Mouse (Mus musculus) spleen, postnatal 36 days (tissue): ENCODE results near the gene Lamb2.

Experiments
- DNase-seq, 2 experiments: peaks; one replicate each; pipeline ENCODE4 v3.0.0; 2022; ENCODE audit warnings: low spot score in 2 of 2, mixed read lengths in 1 of 2

Gene Lamb2

DNA sequence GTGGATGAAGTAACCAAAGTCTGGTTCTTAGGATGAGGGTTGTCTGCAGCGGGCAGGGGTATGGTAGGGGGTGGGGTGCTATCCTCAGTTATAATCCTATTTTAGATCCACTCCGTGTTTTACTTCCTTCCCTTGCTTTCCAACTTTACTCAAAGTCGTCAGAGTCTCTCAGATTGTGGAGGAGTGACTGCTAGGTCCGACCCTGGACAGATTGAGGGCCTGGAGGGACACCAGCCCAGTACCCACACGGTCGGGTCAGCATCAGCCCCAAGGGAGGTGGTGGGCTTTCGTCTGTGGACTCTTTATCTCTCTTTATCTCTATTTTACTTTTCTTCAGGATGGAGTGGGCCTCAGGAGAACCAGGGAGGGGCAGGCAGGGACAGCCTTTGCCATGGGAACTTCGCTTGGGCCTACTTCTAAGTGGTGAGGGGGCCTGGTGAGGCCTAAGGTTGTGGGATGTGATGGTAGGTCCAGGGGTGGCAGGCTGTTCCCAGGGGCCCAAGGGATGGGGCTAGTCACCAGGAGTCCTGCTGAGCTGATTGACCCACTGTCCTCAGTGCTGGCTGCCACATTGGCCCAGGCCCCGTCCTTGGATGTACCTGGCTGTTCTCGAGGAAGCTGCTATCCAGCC, at the start of gene Lamb2:
Gene Lamb2 (plus strand): TSS at position 16 of the 631 bp plus-strand sequence.
- DNase-seq = no peak

DNA sequence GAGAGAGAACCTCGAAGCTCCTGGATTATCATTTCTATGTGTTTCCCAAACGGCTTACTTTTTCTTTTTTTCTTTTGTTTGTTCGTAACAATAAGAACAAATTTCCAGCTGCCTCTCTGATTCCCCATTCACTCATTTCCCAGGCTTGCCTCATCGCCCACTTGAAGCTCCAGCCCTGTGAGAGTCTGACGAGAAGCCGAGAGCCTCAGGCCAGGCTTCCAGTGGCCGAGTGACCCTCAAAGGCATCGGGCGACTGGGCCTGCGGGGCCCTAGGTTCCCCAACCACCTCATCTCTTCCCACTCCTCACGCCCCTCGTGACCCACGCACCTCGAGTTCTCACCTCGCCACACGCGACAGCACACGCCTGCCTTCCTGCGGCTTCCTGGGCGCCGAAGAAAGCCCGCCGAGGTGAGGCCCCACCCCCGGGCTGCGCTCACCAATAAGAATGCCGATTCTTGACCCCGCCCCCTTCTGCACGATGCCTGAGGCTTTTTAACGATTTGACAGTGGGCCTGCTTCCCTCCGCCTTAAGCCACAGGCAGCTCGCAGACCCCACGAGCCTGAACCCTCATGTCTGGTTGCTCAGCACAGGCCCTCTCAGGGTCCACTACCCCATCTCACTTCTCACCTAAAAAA, 48.0 kb upstream of the Lamb2 start:
- no peak for DNase-seq

DNA sequence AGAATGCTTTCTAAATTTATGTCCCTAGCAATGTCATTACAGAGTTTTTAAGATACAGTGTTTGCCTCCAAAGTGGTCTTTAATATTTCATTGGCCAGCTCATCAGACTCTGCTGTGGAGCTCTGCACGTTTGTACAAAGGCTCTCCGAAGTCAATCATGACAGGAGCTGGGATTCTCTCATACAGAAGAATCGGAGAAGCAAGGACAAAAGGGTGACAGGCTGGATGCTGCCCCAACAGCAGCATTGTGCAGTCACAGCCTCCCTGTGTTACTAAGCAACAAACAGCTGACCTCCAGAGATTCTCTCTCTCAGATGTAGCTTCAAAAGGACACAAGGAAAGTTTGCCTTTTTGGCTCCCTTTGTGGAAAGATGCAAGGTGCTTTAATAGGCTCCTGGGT, 43.4 kb upstream of the Lamb2 start, which contains the start of gene BC048562:
Gene BC048562 (plus strand): TSS at position 301 of the 400 bp plus-strand sequence.
- DNase-seq = no peak

GRCm38 (mm10) chr9:108439176-108439575, 40.4 kb upstream of the Lamb2 start:
- no peak for DNase-seq

GRCm38 (mm10) chr9:108440485-108440884, 39.1 kb upstream of the Lamb2 start:
- no peak for DNase-seq

- DNase-seq = no peak
Measured at GRCm38 (mm10) chr9:108441236-108441919, 38.2 kb upstream of the Lamb2 start.

DNA sequence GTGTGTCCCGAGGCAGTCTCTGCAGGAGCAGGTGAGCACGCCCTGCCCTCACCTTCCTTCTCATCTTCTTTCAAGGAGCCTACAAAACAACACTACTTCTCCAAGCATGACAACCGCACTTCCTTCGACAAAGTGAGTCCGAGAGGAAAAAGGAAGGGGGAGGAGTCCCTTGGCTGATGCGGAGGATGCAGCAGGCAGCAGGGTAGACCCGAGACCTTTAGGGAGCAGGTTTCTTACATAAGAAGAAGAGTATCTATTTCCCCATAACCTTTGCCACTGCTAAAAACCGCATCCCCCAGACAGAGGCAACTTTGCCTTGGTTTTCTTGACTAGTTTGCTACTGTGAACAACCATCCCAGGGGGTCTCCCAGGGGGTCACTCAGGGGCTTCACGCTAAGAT, 34.4 kb upstream of the Lamb2 start:
- peak in 1 of 2 experiments; percentile 14 for DNase-seq

GRCm38 (mm10) chr9:108449860-108450259, 29.7 kb upstream of the Lamb2 start:
- DNase-seq = no peak

GRCm38 (mm10) chr9:108450292-108451169, 29.0 kb upstream of the Lamb2 start:
- DNase-seq = no peak

GRCm38 (mm10) chr9:108451170-108451493, 28.4 kb upstream of the Lamb2 start:
- no peak for DNase-seq

GRCm38 (mm10) chr9:108451519-108452160, 27.9 kb upstream of the Lamb2 start:
- no peak for DNase-seq

DNA sequence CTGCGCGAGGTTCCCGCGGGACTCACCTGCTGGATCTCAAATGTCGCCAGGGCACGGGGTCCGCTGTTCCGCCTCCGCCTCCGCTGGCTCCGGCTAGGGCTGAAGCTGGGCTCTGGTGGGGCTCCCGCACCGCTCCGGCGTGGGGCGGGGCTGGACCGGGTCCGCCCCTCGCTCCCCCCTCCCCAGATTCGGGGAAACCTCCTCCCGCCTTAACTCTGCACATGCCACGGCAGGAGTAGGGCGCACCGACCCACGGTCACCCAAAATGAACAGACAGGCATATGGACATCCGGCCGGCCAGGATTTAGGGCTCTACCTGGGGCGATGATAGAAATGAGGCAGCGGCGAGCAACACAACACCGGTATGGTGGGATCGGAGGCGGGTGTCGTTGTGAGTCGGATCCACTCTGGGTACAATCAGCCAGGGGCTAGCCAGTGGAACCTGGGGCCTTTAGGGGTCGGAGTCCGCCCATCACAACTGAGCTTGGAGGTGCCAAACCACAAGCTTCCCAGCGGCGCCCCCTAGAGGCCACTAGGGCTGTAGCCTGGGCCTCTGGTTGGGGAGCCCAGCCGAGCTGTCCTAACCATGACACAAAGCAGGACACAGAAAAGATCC, 27.1 kb upstream of the Lamb2 start:
- peak; percentile 73 to 79 for DNase-seq

DNA sequence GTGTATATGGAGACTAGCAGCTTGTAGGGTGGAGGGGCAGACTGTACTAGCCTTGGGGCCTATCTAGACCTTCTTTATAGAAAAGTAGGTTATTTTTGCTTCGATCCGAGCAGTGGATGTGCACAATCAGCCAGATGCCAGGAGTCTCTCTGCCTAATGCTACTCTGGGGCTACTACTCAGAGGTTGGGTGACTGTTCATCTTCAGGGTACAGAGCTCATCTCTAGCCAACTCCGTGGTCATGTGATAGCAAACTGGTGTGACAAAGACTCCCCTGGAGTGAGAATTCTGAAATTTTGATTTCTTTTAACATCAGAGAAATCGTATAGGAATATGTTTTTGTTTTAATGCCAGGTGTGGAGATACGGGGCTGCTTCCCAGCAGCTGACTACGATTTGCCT, 26.6 kb upstream of the Lamb2 start:
- DNase-seq = no peak

- no peak for DNase-seq
Measured at GRCm38 (mm10) chr9:108453458-108453857, 26.1 kb upstream of the Lamb2 start.

DNA sequence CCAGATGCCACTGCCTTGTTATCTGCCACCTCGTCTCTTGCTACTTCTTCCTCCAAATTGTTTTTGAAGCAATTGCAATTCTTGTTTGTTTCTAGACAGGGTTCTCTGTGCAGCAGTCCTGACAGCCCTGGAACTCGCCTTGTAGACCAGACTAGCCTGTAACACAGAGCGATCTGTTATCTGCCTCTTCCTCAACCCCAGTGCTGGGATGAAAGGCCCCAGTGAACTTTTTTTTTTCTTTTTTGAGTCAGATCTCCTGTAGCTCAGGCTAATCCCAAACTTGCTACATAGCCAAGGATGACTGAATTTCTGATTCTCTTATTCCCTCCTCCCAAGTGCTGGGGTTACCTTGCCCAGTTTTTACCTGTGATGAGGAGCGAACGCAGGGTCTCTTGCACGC, 25.1 kb upstream of the Lamb2 start:
- DNase-seq = no peak

- DNase-seq = no peak
Measured at GRCm38 (mm10) chr9:108455747-108456571, 23.6 kb upstream of the Lamb2 start.

DNA sequence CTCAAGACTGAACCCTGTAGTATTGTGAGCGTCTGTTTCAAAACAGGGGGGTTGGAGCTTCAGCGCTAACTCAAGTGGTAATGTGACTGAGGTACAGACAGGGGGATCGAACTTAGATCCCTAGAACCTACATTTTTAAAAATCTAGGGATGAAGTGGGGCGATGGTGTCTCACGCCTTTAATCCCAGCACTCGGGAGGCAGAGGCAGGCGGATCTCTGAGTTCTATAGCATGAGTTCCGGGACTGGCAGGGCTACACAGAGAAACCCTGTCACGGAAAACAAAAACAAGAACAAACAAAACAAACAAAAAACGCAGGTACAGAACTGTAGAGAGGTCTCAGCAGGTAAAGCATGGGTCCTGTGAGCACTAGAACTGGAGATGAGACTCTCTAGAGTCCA, 22.6 kb upstream of the Lamb2 start:
- no peak for DNase-seq

GRCm38 (mm10) chr9:108459939-108460318, 19.6 kb upstream of the Lamb2 start:
- DNase-seq = no peak

GRCm38 (mm10) chr9:108460319-108461178, 19.0 kb upstream of the Lamb2 start, which contains the start of gene Ccdc71:
Ccdc71 (plus strand) TSS chr9:108460527.
- DNase-seq = peak; percentile 78 to 83
